Mouse (Mus musculus) neural tube, embryonic 11.5 days (tissue): ENCODE measurements around the gene D630003M21Rik. TPM values are rescaled to one million over a fixed set of nuclear protein-coding genes. Genes with fewer than 3 reads are reported as not detected.
A peak's percentile ranks its signal among the peaks of the same experiment; 100 is the strongest.

Experiments
- ATAC-seq: fragments of 200-750 bp; cut with Nextera tagmentation; 2 replicates; pipeline ENCODE4 v1.8.0; 2017; ENCODE audit warnings: moderate number of reproducible peaks, mild to moderate bottlenecking, moderate TSS enrichment, moderate library complexity; ENCODE audit not compliant: insufficient read depth, low FRiP score, low TSS enrichment
- DNase-seq: peaks from one replicate; pipeline ENCODE4 v3.0.0-alpha.2; 2015; ENCODE audit warnings: low spot score
- H3K27ac ChIP-seq: fragments of 300-500 bp; sonication (generic); 2 replicates; pipeline ENCODE4 v1.5.1; 2014; ENCODE audit warnings: low read depth, mild to moderate bottlenecking, low read length
- H3K27me3 ChIP-seq: fragments of 300-500 bp; sonication (generic); 2 replicates; pipeline ENCODE4 v1.6.1; 2014; ENCODE audit warnings: mild to moderate bottlenecking, low read length, mixed read lengths; ENCODE audit not compliant: control insufficient read depth, insufficient read depth
- H3K36me3 ChIP-seq: fragments of 300-500 bp; sonication (generic); 2 replicates; pipeline ENCODE4 v1.6.1; 2014; ENCODE audit warnings: mild to moderate bottlenecking, low read length, moderate library complexity, mixed read lengths; ENCODE audit not compliant: control insufficient read depth, insufficient read depth
- H3K4me1 ChIP-seq: fragments of 300-500 bp; sonication (generic); 2 replicates; pipeline ENCODE4 v1.6.1; 2014; ENCODE audit warnings: low read length, mixed read lengths; ENCODE audit not compliant: control insufficient read depth, insufficient read depth
- H3K4me2 ChIP-seq: fragments of 300-500 bp; sonication (generic); 2 replicates; pipeline ENCODE4 v1.6.1; 2014; ENCODE audit warnings: low read depth, mild to moderate bottlenecking, moderate library complexity
- H3K4me3 ChIP-seq: fragments of 300-500 bp; sonication (generic); 2 replicates; pipeline ENCODE4 v1.5.1; 2014; ENCODE audit warnings: low read depth, low read length
- H3K9ac ChIP-seq: fragments of 300-500 bp; sonication (generic); 2 replicates; pipeline ENCODE4 v1.6.1; 2014; ENCODE audit warnings: mild to moderate bottlenecking, low read length
- H3K9me3 ChIP-seq: fragments of 300-500 bp; sonication (generic); 2 replicates; pipeline ENCODE4 v1.6.1; 2016; ENCODE audit warnings: low read length; ENCODE audit not compliant: control insufficient read depth
- WGBS: fragments of 180-500 bp; shearing (Covaris S2); extraction: QIAGEN DNeasy Blood & Tissue Kit; methylation state at CpG from one replicate; pipeline ENCODE4 v1.1.7; 2014; 5-methylcytosine and 5-hydroxymethylcytosine counted together
- polyA plus RNA-seq: library from polyadenylated mRNA; unstranded; fragments of >200 nt; fragmentation: Nextera tagmentation; extraction: Ambion mirVana; gene quantifications from 2 replicates; pipeline ENCODE4 v1.2.1, GENCODE M21; 2014

The D630003M21Rik gene
- polyA plus RNA-seq, 1 experiment from 2014 or later = 3.6 TPM

DNA sequence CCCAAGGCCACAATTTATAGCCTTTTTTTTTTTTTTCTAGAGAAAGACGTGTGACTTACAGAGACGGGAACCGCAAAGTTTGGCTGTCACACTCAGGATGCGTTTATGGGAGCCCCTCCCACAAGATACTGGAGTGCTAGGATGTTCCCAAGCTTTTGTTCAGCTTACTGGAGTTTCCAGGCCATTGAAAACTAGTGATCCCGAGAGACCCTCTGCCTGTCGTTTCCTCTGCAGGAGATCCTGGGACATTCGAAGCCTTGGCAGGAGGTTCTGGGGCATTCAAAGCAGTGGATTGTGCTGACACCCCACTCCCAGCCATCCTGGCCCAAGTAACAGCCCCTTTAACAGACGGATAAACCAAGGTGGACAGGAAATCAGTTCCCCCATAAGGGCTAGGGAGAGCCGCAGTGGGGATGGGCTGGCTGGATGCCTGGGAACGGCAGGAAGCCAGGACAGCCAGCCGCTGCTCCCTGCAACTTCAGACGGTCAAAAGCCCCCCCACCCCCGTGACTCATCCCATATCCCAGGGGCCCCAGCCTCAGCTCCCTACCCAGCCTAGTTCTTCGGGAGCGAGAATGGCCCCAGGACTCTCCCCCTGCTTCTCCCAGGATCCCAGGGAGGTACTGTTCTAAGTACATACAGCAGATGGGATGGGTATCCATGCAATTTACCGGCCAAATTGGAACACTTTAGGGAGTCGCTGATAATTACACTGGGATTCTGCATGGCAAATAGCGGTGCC, 49.5 kb downstream of the D630003M21Rik start:
- peaks cover 5% of the 10 kb centered on the region; the same call in 1 of the 2 replicates for H3K4me1 ChIP-seq
- H3K27ac ChIP-seq = no peak overlapping the region
- H3K36me3 ChIP-seq = no peaks in the 10 kb centered on the region
- no peak for DNase-seq
- H3K9ac ChIP-seq = no peak overlapping the region
- H3K4me2 ChIP-seq = peak overlapping the region; percentile 45
- H3K27me3 ChIP-seq = no peaks in the 10 kb centered on the region
- no peaks in the 10 kb centered on the region for H3K9me3 ChIP-seq
- 20% methylated on average over 18 of the region's 18 CpGs for WGBS
- peak overlapping the region; percentile 23; the same call in 1 of the 2 replicates for H3K4me3 ChIP-seq
- no peak for ATAC-seq

GRCm38 (mm10) chr2:158178696-158179369, 50.2 kb downstream of the D630003M21Rik start:
- Histone ChIP-seq H3K4me3 (peak overlapping the region; percentile 23), H3K9me3 (no peaks in the 10 kb centered on the region), H3K27me3 (no peaks in the 10 kb centered on the region), H3K27ac (no peak overlapping the region), H3K9ac (no peak overlapping the region), H3K4me2 (peak overlapping the region; percentile 45), H3K4me1 (peaks cover 5% of the 10 kb centered on the region; the same call in 1 of the 2 replicates), H3K36me3 (no peaks in the 10 kb centered on the region)
- DNase-seq (peak; percentile 79), ATAC-seq (peak; percentile 73; the same call in 1 of the 2 replicates)
- 8% methylated on average over 18 of the region's 19 CpGs for WGBS

DNA sequence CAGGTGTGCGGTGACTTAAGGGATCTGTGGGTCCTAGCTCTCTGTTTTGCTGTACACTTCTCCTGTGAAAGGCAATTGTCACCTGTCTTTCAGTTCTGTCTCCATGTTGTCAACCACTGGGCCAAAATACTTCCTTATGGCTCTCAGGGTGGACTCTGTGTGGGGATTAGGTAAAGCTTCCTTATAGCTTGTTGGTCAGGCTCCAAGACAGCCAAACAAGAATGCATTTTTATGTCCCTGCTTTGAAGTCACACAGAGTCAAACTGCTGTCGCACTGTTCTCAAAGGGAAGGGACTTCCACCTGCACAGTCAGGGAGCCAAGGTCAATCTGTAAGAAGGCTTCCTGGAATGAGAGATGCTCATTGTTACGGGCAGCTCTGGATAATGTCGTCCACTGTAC, 50.9 kb downstream of the D630003M21Rik start:
- H3K27me3 ChIP-seq = no peaks in the 10 kb centered on the region
- no peaks in the 10 kb centered on the region for H3K36me3 ChIP-seq
- no peak overlapping the region for H3K4me2 ChIP-seq
- ATAC-seq (no peak), DNase-seq (no peak)
- 80% methylated on average over 4 of the region's 4 CpGs for WGBS
- H3K4me1 ChIP-seq = peaks cover 5% of the 10 kb centered on the region; the same call in 1 of the 2 replicates
- H3K4me3 ChIP-seq = no peak overlapping the region
- no peak overlapping the region for H3K27ac ChIP-seq
- no peak overlapping the region for H3K9ac ChIP-seq
- H3K9me3 ChIP-seq = no peaks in the 10 kb centered on the region

DNA sequence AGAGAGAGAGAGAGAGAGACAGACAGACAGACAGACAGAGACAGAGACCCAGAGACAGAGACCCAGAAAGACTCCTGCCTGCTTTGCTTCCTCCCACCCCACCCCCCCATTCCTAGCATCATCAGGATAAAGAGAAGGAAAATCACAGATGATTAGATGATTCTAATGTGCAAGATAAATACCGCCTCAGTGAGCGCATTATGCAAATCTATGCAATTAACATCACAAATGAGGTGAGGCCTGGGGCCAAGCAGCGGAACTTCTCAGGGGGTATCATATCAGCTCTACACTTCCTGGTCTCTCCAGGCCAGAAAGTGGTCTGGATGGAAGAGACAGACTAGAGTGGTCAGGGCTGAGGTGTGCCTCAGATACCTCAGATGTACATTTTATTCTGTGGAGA, 51.4 kb downstream of the D630003M21Rik start:
- ATAC-seq = no peak
- no peak overlapping the region for H3K9ac ChIP-seq
- H3K9me3 ChIP-seq = no peaks in the 10 kb centered on the region
- H3K4me3 ChIP-seq = no peak overlapping the region
- 45% methylated on average over 3 of the region's 3 CpGs for WGBS
- no peak overlapping the region for H3K27ac ChIP-seq
- no peaks in the 10 kb centered on the region for H3K36me3 ChIP-seq
- H3K4me2 ChIP-seq = no peak overlapping the region
- H3K4me1 ChIP-seq = peaks cover 5% of the 10 kb centered on the region; the same call in 1 of the 2 replicates
- no peak for DNase-seq
- no peaks in the 10 kb centered on the region for H3K27me3 ChIP-seq

DNA sequence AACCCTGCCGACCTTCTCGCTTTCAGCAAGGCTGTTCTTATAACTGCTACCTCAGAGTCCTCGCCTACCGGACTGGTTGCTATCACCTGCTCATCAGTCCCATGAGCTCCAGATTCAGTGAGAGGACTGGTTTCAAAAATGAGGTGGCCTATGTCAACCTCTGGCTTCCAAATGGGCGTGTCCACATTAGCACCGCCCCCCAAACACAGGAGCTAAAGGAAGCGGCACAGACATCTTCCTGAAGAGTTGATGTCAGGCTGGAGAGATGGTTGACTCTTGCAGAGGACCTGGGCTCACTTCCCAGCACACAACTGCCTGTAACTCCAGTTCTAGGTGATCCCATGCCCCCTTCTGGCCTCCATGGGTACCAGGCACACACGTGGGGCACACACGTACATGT, 52.3 kb downstream of the D630003M21Rik start:
- ATAC-seq = no peak
- no peak overlapping the region for H3K9ac ChIP-seq
- no peaks in the 10 kb centered on the region for H3K9me3 ChIP-seq
- H3K27ac ChIP-seq = no peak overlapping the region
- no peaks in the 10 kb centered on the region for H3K36me3 ChIP-seq
- no peak for DNase-seq
- peaks cover 2% of the 10 kb centered on the region; the same call in 1 of the 2 replicates for H3K4me1 ChIP-seq
- no peak overlapping the region for H3K4me3 ChIP-seq
- no peak overlapping the region for H3K4me2 ChIP-seq
- no peaks in the 10 kb centered on the region for H3K27me3 ChIP-seq
- 92% methylated on average over 9 of the region's 9 CpGs for WGBS

- DNase-seq = no peak
- Histone ChIP-seq H3K27ac (no peak overlapping the region), H3K9me3 (no peaks in the 10 kb centered on the region), H3K4me2 (no peak overlapping the region), H3K4me3 (no peak overlapping the region), H3K36me3 (no peaks in the 10 kb centered on the region), H3K27me3 (no peaks in the 10 kb centered on the region), H3K9ac (no peak overlapping the region), H3K4me1 (peaks cover 2% of the 10 kb centered on the region; the same call in 1 of the 2 replicates)
- ATAC-seq = no peak
- 77% methylated on average over 3 of the region's 3 CpGs for WGBS
These were observed 53.6 kb downstream of the D630003M21Rik start for GRCm38 (mm10) chr2:158175433-158175832.

DNA sequence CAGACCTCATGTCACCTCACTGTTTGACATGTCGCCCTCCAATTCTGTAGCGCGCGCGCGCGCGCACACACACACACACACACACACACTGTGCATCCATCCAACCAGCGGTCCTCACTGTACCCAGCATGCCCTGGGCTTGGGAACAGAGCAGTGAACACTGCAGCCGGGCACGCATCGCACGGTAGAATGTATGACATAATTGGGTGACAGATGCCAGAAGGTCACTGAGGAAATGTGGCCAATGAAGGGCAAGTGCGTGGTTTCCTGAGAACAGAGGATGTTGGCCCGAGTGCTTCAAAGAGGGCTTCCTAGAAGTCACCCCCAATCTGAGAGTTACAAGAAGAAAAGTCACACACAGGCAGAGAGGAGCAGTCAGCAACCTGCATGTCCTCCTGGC, 54.1 kb downstream of the D630003M21Rik start:
- WGBS = 92% methylated on average over 15 of the region's 15 CpGs
- H3K4me2 ChIP-seq = no peak overlapping the region
- H3K4me1 ChIP-seq = peaks cover 2% of the 10 kb centered on the region; the same call in 1 of the 2 replicates
- ATAC-seq = no peak
- H3K36me3 ChIP-seq = no peaks in the 10 kb centered on the region
- no peak overlapping the region for H3K27ac ChIP-seq
- no peaks in the 10 kb centered on the region for H3K27me3 ChIP-seq
- no peaks in the 10 kb centered on the region for H3K9me3 ChIP-seq
- H3K9ac ChIP-seq = no peak overlapping the region
- DNase-seq = no peak
- no peak overlapping the region for H3K4me3 ChIP-seq

DNA sequence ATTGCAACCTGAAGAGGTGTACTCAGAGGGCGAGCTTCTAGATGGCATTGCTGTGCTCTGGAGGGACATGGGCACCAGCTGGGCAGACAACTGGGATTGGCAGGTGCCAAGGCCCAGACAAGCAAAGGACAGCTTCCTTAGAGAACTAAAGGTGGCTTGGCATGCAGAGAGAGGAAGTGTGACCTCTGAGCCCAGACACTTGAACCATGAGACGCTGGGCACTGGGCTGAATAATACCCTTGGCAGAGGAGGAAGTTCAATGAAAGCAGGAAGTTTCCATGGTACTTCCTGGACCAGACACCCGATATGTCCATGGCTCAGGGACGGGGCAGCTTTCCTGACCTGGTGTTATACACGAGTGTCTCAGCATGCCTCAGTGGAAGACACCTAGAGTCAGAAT, 54.6 kb downstream of the D630003M21Rik start:
- H3K27ac ChIP-seq = no peak overlapping the region
- no peak overlapping the region for H3K9ac ChIP-seq
- no peak overlapping the region for H3K4me2 ChIP-seq
- H3K9me3 ChIP-seq = no peaks in the 10 kb centered on the region
- WGBS = 85% methylated on average over 5 of the region's 5 CpGs
- no peak overlapping the region for H3K4me3 ChIP-seq
- ATAC-seq (no peak), DNase-seq (no peak)
- H3K4me1 ChIP-seq = peaks cover 2% of the 10 kb centered on the region; the same call in 1 of the 2 replicates
- H3K36me3 ChIP-seq = no peaks in the 10 kb centered on the region
- H3K27me3 ChIP-seq = no peaks in the 10 kb centered on the region
